Mouse (Mus musculus) layer of hippocampus, adult 2 months (tissue): ENCODE results near the gene Kcnh2. TPM values are rescaled to one million over a fixed set of nuclear protein-coding genes. Genes with fewer than 3 reads are reported as not detected.

Experiments used
- DNase-seq, 2 experiments: peaks; one replicate each; pipeline ENCODE4 v3.0.0; 2022; ENCODE audit warnings: low spot score in 2 of 2
- H3K27ac ChIP-seq: fragments of 200-600 bp; 2 replicates; pipeline ENCODE4 v1.8.1; 2022
- H3K4me3 ChIP-seq: fragments of 200-600 bp; 2 replicates; pipeline ENCODE4 v1.8.1; 2022; ENCODE audit warnings: mild to moderate bottlenecking
- CTCF ChIP-seq: fragments of 200-600 bp; conservative IDR thresholded peaks from 2 replicates; pipeline ENCODE4 v1.8.1; 2022; ENCODE audit warnings: antibody characterized with exemption, mild to moderate bottlenecking, moderate library complexity
- total RNA-seq, 2 experiments: library from RNA; stranded (reverse); gene quantifications; 2 replicates each; pipeline ENCODE4 v1.2.3; 2021

Gene Kcnh2
- total RNA-seq, 2 experiments from 2014 or later, result 21.7 to 23.6 TPM

DNA sequence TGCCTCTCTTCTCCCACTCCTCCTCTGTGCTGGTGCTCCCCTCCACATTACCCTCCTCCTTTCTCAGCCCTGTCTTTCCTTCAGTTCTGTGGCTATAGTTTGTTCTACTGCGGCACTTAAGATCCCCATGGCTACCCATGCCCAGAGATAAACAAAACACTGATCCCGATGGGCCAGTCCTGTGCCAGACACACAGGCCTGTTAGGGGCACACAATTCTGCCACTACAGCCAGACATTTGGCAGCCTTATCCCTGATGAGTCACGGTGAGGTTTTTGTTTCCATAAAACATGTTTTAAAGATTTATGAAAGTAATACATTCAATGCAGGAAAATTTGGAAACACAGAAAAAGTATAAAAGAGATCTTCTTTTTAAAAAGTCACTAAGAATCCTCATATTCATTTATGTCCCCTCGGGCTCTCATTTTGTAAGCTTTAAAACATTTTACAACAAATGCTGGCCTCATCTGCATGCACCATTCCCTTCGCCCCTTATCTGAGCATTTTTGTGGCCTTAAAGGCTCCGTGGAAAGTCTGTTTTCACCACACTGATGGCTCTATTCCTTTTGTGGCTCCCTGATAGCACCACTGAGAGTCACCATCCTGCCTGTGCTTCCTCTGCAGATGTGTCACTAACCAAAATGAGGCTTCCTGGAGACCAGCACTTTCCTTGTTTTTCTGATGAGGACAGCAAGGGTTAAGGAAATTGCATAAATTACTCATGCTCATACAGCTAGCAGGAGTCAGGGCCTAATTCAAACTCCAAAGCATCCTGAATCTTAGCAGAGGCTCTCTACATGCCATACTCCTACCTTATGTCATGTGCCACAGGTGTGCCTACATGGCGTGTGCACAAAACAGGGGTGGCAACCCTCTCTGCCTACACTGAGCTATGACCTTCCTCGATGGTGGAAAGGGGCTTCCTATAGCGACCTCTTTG is 77.5 kb downstream of the Kcnh2 start:
- no peak for TF ChIP-seq CTCF

DNA sequence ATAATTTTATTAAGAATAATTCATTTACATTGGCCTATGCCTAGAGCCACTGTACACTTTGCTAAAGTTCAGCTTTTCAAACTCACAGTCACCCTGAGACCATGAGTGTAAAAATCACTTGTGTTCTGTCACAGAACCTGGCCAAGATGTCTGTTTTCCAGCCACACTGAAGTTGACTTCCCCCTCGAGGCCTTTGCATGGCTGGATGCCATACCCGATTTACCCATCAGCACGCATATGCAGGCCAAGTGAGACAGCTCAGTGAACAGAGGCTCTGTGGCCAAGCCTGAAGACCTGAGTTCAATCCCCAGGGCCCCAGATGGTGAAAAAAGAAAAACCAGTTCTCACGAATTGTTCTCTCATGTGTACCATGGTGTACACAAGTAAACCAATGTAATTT is 80.5 kb downstream of the Kcnh2 start:
- TF ChIP-seq CTCF, result no peak
- H3K27ac ChIP-seq, result no peak overlapping the region
- no peak overlapping the region for H3K4me3 ChIP-seq
- no peak for DNase-seq

More for the DNA sequence above, 77.5 kb downstream of the Kcnh2 start:
- Histone ChIP-seq H3K4me3 (no peak overlapping the region), H3K27ac (no peak overlapping the region)
- DNase-seq, result no peak

Other genes starting within 250 kb of the Kcnh2 start
- 10 to 100 TPM; 10.7 to 11.7 TPM for gene Nupl2, start 186.6 kb downstream of the Kcnh2 start, total RNA-seq
- 1 to 10 TPM; 6.6 to 7.8 TPM for gene Nos3, start 13.2 kb upstream of the Kcnh2 start, total RNA-seq
- gene Atg9b, start 40.5 kb upstream of the Kcnh2 start, total RNA-seq, result 1 to 10 TPM; 3.0 to 3.2 TPM
- 10 to 100 TPM; 50.8 to 57.0 TPM for gene Abcb8, start 42.1 kb upstream of the Kcnh2 start, total RNA-seq
- under 1 TPM; 0.20 to 0.39 TPM for gene Asic3, start 61.8 kb upstream of the Kcnh2 start, total RNA-seq
- gene Cdk5, start 71.9 kb upstream of the Kcnh2 start, total RNA-seq, result 100 to 1,000 TPM; 118 to 136 TPM
- 10 to 100 TPM; 32.5 to 37.6 TPM for gene Slc4a2, start 72.2 kb upstream of the Kcnh2 start, total RNA-seq
- gene Fastk, start 93.7 kb upstream of the Kcnh2 start, total RNA-seq, result 100 to 1,000 TPM; 127 to 130 TPM
- 10 to 100 TPM; 22.2 to 22.5 TPM for gene Tmub1, start 96.2 kb upstream of the Kcnh2 start, total RNA-seq
- gene Agap3, start 100.6 kb upstream of the Kcnh2 start, total RNA-seq, result 100 to 1,000 TPM; 651 to 655 TPM
- under 1 TPM in 1 of 2 experiments, not detected in 1; 0.10 TPM for gene Gbx1, start 175.6 kb upstream of the Kcnh2 start, total RNA-seq
- under 1 TPM in 1 of 2 experiments, not detected in 1; 0.31 TPM for gene Asb10, start 189.4 kb upstream of the Kcnh2 start, total RNA-seq
- not detected for gene 4931409K22Rik, start 205.2 kb upstream of the Kcnh2 start, total RNA-seq
- 10 to 100 TPM; 75.9 to 81.4 TPM for gene Abcf2, start 225.9 kb upstream of the Kcnh2 start, total RNA-seq
- gene Chpf2, start 235.1 kb upstream of the Kcnh2 start, total RNA-seq, result 10 to 100 TPM; 63.6 to 66.7 TPM